Mouse (Mus musculus) neural tube, embryonic 12.5 days (tissue): ENCODE data around the gene Med9. TPM values are rescaled to one million over a fixed set of nuclear protein-coding genes. Genes with fewer than 3 reads are reported as not detected.

ENCODE experiments used
- ATAC-seq: fragments of 200-750 bp; cut with Nextera tagmentation; 2 replicates; pipeline ENCODE4 v1.8.0; 2017; ENCODE audit warnings: low read depth, mild to moderate bottlenecking, moderate TSS enrichment, moderate library complexity; ENCODE audit not compliant: low FRiP score
- H3K27ac ChIP-seq: fragments of 300-500 bp; sonication (generic); 2 replicates; pipeline ENCODE4 v1.5.1; 2016
- H3K27me3 ChIP-seq: fragments of 300-500 bp; sonication (generic); replicated peaks from 2 replicates; pipeline ENCODE4 v1.6.1; 2016; ENCODE audit warnings: mild to moderate bottlenecking
- H3K36me3 ChIP-seq: fragments of 300-500 bp; sonication (generic); 2 replicates; pipeline ENCODE4 v1.6.1; 2016; ENCODE audit warnings: mild to moderate bottlenecking
- H3K4me1 ChIP-seq: fragments of 300-500 bp; sonication (generic); 2 replicates; pipeline ENCODE4 v1.6.1; 2016
- H3K4me2 ChIP-seq: fragments of 300-500 bp; sonication (generic); replicated peaks from 2 replicates; pipeline ENCODE4 v1.6.1; 2016; ENCODE audit warnings: mild to moderate bottlenecking
- H3K4me3 ChIP-seq: fragments of 300-500 bp; sonication (generic); 2 replicates; pipeline ENCODE4 v1.5.1; 2016
- H3K9ac ChIP-seq: fragments of 300-500 bp; sonication (generic); 2 replicates; pipeline ENCODE4 v1.6.1; 2016; ENCODE audit warnings: mild to moderate bottlenecking
- H3K9me3 ChIP-seq: fragments of 300-500 bp; sonication (generic); 2 replicates; pipeline ENCODE4 v1.6.1; 2016; ENCODE audit warnings: mild to moderate bottlenecking
- WGBS: fragments of 180-500 bp; shearing (Covaris S2); methylation state at CpG from one replicate; pipeline ENCODE4 v1.1.7; 2016; 5-methylcytosine and 5-hydroxymethylcytosine counted together
- polyA plus RNA-seq: library from polyadenylated mRNA; unstranded; fragments of >200 nt; fragmentation: Nextera tagmentation; extraction: Ambion mirVana; gene quantifications from 2 replicates; pipeline ENCODE4 v1.2.1, GENCODE M21; 2016

Gene Med9
- polyA plus RNA-seq, 1 experiment from 2014 or later, result 40.7 TPM

GRCm38 (mm10) chr11:59971691-59972090, 23.7 kb downstream of the Med9 start:
- 0 out of 2 replicates have a peak, but pooled peaks cover 4% of the 10 kb centered on the region for H3K4me1 ChIP-seq
- 0 out of 2 replicates have a peak, but pooled peaks cover 9% of the 10 kb centered on the region for H3K27me3 ChIP-seq
- H3K4me3 ChIP-seq, result no peak overlapping the region
- H3K9ac ChIP-seq, result no peak overlapping the region
- no peak for ATAC-seq
- WGBS, result 46% methylated on average over 2 of the region's 2 CpGs
- H3K27ac ChIP-seq, result no peak overlapping the region
- no peaks in the 10 kb centered on the region for H3K36me3 ChIP-seq
- H3K9me3 ChIP-seq, result no peaks in the 10 kb centered on the region
- no peak overlapping the region for H3K4me2 ChIP-seq

GRCm38 (mm10) chr11:59973389-59973788, 25.4 kb downstream of the Med9 start:
- Histone ChIP-seq H3K4me3 (no peak overlapping the region), H3K4me1 (0 out of 2 replicates have a peak, but pooled peaks cover 4% of the 10 kb centered on the region), H3K9ac (no peak overlapping the region), H3K36me3 (no peaks in the 10 kb centered on the region), H3K27ac (no peak overlapping the region), H3K27me3 (0 out of 2 replicates have a peak, but pooled peaks cover 6% of the 10 kb centered on the region), H3K4me2 (no peak overlapping the region), H3K9me3 (no peaks in the 10 kb centered on the region)
- WGBS, result 66% methylated on average over 5 of the region's 5 CpGs
- ATAC-seq, result no peak

GRCm38 (mm10) chr11:59975241-59975640, 27.2 kb downstream of the Med9 start:
- Histone ChIP-seq H3K9ac (no peak overlapping the region), H3K9me3 (no peaks in the 10 kb centered on the region), H3K4me2 (no peak overlapping the region), H3K36me3 (no peaks in the 10 kb centered on the region), H3K27ac (no peak overlapping the region), H3K27me3 (0 out of 2 replicates have a peak, but pooled peaks cover 6% of the 10 kb centered on the region), H3K4me3 (no peak overlapping the region), H3K4me1 (0 out of 2 replicates have a peak, but pooled peaks cover 4% of the 10 kb centered on the region)
- WGBS, result 24% methylated on average over 10 of the region's 10 CpGs
- ATAC-seq, result no peak

- ATAC-seq, result no peak
- WGBS, result 88% methylated on average over 5 of the region's 5 CpGs
- H3K9ac ChIP-seq, result no peak overlapping the region
- 0 out of 2 replicates have a peak, but pooled peaks cover 6% of the 10 kb centered on the region for H3K27me3 ChIP-seq
- no peak overlapping the region for H3K4me3 ChIP-seq
- no peak overlapping the region for H3K27ac ChIP-seq
- no peaks in the 10 kb centered on the region for H3K4me1 ChIP-seq
- H3K4me2 ChIP-seq, result no peak overlapping the region
- H3K9me3 ChIP-seq, result no peaks in the 10 kb centered on the region
- H3K36me3 ChIP-seq, result no peaks in the 10 kb centered on the region
Measured at GRCm38 (mm10) chr11:59977831-59978230, 29.8 kb downstream of the Med9 start.

- Histone ChIP-seq H3K9me3 (no peaks in the 10 kb centered on the region), H3K9ac (no peak overlapping the region), H3K27ac (no peak overlapping the region), H3K4me3 (no peak overlapping the region), H3K4me2 (no peak overlapping the region), H3K4me1 (no peaks in the 10 kb centered on the region; the same call in 1 of the 2 replicates), H3K27me3 (no peaks in the 10 kb centered on the region), H3K36me3 (no peaks in the 10 kb centered on the region)
- no peak for ATAC-seq
- 85% methylated on average over 1 of the region's 1 CpGs for WGBS
Measured at GRCm38 (mm10) chr11:59989406-59989805, 41.4 kb downstream of the Med9 start.

GRCm38 (mm10) chr11:59991365-59991764, 43.4 kb downstream of the Med9 start:
- Histone ChIP-seq H3K4me2 (no peak overlapping the region), H3K4me3 (no peak overlapping the region), H3K9ac (no peak overlapping the region), H3K4me1 (no peaks in the 10 kb centered on the region; the same call in 1 of the 2 replicates), H3K36me3 (no peaks in the 10 kb centered on the region), H3K9me3 (no peaks in the 10 kb centered on the region), H3K27me3 (no peaks in the 10 kb centered on the region), H3K27ac (no peak overlapping the region)
- no peak for ATAC-seq
- WGBS, result 79% methylated on average over 8 of the region's 8 CpGs

- Histone ChIP-seq H3K27ac (no peak overlapping the region), H3K9me3 (no peaks in the 10 kb centered on the region), H3K4me2 (no peak overlapping the region), H3K9ac (no peak overlapping the region), H3K36me3 (no peaks in the 10 kb centered on the region), H3K27me3 (no peaks in the 10 kb centered on the region), H3K4me1 (no peaks in the 10 kb centered on the region; the same call in 1 of the 2 replicates), H3K4me3 (no peak overlapping the region)
- ATAC-seq, result no peak
- 76% methylated on average over 9 of the region's 9 CpGs for WGBS
Measured at GRCm38 (mm10) chr11:59994318-59994717, 46.3 kb downstream of the Med9 start.

- H3K4me3 ChIP-seq, result no peak overlapping the region
- H3K4me2 ChIP-seq, result no peak overlapping the region
- no peaks in the 10 kb centered on the region for H3K27me3 ChIP-seq
- no peaks in the 10 kb centered on the region for H3K36me3 ChIP-seq
- H3K9me3 ChIP-seq, result no peaks in the 10 kb centered on the region
- H3K9ac ChIP-seq, result no peak overlapping the region
- no peak for ATAC-seq
- WGBS, result 81% methylated on average over 5 of the region's 5 CpGs
- H3K27ac ChIP-seq, result no peak overlapping the region
- no peaks in the 10 kb centered on the region for H3K4me1 ChIP-seq
Measured at GRCm38 (mm10) chr11:60001231-60001980, 53.4 kb downstream of the Med9 start.

GRCm38 (mm10) chr11:60003811-60004210, 55.8 kb downstream of the Med9 start:
- Histone ChIP-seq H3K27ac (no peak overlapping the region), H3K36me3 (no peaks in the 10 kb centered on the region), H3K9ac (no peak overlapping the region), H3K4me2 (no peak overlapping the region), H3K9me3 (no peaks in the 10 kb centered on the region), H3K27me3 (no peaks in the 10 kb centered on the region), H3K4me3 (no peak overlapping the region), H3K4me1 (peaks cover 4% of the 10 kb centered on the region; the same call in 1 of the 2 replicates)
- no peak for ATAC-seq
- WGBS, result 83% methylated on average over 8 of the region's 8 CpGs

GRCm38 (mm10) chr11:60004716-60005115, 56.7 kb downstream of the Med9 start:
- no peak for ATAC-seq
- no peak overlapping the region for H3K4me2 ChIP-seq
- no peak overlapping the region for H3K9ac ChIP-seq
- H3K9me3 ChIP-seq, result no peaks in the 10 kb centered on the region
- peaks cover 11% of the 10 kb centered on the region for H3K4me1 ChIP-seq
- H3K27me3 ChIP-seq, result no peaks in the 10 kb centered on the region
- no peaks in the 10 kb centered on the region for H3K36me3 ChIP-seq
- no peak overlapping the region for H3K4me3 ChIP-seq
- 77% methylated on average over 6 of the region's 6 CpGs for WGBS
- no peak overlapping the region for H3K27ac ChIP-seq

GRCm38 (mm10) chr11:60005866-60006265, 57.9 kb downstream of the Med9 start:
- H3K27me3 ChIP-seq, result no peaks in the 10 kb centered on the region
- no peaks in the 10 kb centered on the region for H3K9me3 ChIP-seq
- no peak for ATAC-seq
- 72% methylated on average over 3 of the region's 3 CpGs for WGBS
- H3K9ac ChIP-seq, result no peak overlapping the region
- peaks cover 17% of the 10 kb centered on the region for H3K4me1 ChIP-seq
- no peak overlapping the region for H3K27ac ChIP-seq
- no peaks in the 10 kb centered on the region for H3K36me3 ChIP-seq
- no peak overlapping the region for H3K4me2 ChIP-seq
- H3K4me3 ChIP-seq, result no peak overlapping the region

- H3K9ac ChIP-seq, result no peak overlapping the region
- H3K4me2 ChIP-seq, result no peak overlapping the region
- WGBS, result 54% methylated on average over 3 of the region's 3 CpGs
- H3K27me3 ChIP-seq, result no peaks in the 10 kb centered on the region
- H3K9me3 ChIP-seq, result no peaks in the 10 kb centered on the region
- H3K4me1 ChIP-seq, result peaks cover 17% of the 10 kb centered on the region
- no peak overlapping the region for H3K27ac ChIP-seq
- H3K36me3 ChIP-seq, result no peaks in the 10 kb centered on the region
- no peak overlapping the region for H3K4me3 ChIP-seq
- no peak for ATAC-seq
Measured at GRCm38 (mm10) chr11:60009451-60009850, 61.4 kb downstream of the Med9 start.

GRCm38 (mm10) chr11:60011516-60011915, 63.5 kb downstream of the Med9 start:
- 89% methylated on average over 3 of the region's 3 CpGs for WGBS
- no peaks in the 10 kb centered on the region for H3K36me3 ChIP-seq
- H3K9me3 ChIP-seq, result no peaks in the 10 kb centered on the region
- no peak overlapping the region for H3K27ac ChIP-seq
- no peak for ATAC-seq
- no peak overlapping the region for H3K9ac ChIP-seq
- H3K4me1 ChIP-seq, result peaks cover 17% of the 10 kb centered on the region
- H3K4me3 ChIP-seq, result no peak overlapping the region
- H3K27me3 ChIP-seq, result no peaks in the 10 kb centered on the region
- no peak overlapping the region for H3K4me2 ChIP-seq
